Mouse (Mus musculus): Measurements from ENCODE around the gene Chd2. TPM values are rescaled to one million over a fixed set of nuclear protein-coding genes. Genes with fewer than 3 reads are reported as not detected.
"Not testable (repeated sequence)": the region's sequence is repeated elsewhere in the genome, so short reads cannot be mapped to it uniquely, and the experiment has no call there.

The Chd2 gene
- total RNA-seq, 2 experiments from 2014 or later, result 40.7 to 48.4 TPM

DNA sequence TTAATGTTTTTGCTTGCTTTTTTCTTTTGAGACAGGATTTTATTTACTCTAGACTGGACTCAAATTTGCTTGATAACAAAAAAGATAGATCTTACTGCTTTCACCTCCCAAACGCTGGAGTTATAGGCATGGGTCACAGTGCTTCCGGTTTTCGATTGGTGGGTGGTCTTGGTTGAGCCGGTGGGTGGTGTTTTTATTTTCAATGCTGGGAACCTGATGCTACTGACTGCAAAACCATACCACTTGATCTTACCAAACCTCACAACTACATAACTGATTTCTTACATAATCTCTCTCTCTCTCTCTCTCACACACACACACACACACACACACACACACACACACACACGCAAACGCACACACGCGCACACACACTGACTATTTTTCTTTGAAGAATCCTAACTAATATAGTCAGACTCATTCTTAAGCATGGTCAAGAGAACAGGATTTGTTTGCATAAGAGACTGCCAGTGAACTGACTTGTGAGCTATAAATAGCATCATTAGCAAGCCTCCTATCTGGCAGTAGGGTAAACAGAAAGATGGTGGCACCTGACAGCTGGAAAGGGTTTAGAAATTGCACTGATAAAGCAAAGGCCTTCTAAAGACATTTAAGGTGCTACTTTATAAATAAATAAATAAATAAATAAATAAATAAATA, 37.6 kb upstream of the Chd2 start:
- Histone ChIP-seq H3K27ac (peak overlapping the region; percentile 88), H3K4me3 (no peak overlapping the region)
- TF ChIP-seq CTCF (IDR thresholded peaks at IDR 0.05), result no peak
- intact Hi-C loops (cut with DNase I), result no loop called here
- DNase-seq, result no peak

DNA sequence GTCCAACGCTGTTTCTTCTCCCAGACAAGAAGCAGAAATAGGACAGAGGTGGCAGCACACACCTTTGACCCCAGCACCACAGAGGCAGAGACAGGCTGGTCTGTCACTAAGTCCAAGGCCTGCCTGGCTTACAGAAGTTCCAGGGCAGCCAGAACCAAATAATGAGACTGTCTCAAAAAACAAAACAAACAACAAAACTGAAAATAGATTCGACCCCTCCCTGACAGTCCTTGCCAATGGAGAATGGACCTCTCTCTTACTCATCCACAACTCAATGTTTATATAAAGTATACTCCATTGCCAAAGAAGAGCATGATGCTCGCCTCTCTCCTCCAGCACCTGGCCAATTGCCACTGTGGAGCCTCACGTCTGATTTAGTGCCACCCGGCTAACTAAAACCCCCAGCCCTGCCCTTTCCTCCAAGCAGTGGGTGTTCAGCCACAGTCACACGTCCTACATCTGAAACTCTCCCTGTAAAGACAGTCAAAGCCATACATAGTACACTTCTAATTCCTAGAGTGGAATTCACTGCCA, 36.3 kb upstream of the Chd2 start:
- intact Hi-C loops (cut with DNase I), result no loop called here
- peak overlapping the region; percentile 88 for H3K27ac ChIP-seq
- DNase-seq, result no peak

DNA sequence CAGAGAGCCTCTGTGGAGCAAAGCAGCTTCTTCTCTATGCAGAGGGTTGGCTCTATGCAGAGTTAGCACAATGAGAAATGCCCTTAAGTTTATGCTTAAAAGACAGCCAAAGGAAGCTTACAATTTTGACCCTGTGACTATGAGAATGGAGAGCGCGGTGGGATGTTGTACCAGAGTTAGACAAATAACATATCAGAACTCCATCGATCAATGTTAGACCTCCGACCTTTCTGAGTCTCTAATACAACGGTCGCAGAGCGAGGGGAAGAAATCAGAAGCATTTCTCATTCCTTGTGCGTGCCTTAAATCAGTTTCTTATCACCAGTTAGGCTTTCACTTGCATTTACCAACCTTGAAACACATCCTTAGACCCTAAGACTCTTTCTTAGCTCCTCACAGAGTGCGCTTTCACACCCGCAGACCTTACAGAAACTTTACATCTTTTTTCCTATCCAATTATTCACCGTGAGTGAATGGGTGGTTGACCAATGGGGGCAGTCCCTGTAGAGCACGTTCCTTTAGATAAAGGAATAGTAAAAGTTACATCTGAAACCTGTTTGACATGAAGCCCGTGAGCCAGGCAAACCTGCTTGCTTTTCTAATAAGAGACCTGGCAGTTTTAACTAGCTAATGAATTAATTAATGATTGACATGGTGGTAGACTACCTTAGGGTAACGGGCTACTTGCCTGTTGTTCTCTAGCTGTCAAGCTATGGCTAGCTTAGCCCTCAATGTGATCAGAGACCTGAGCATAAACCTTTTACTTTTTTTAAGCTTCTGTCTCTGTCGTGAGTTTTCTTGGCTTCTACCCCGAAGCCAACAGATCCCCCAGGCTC, 34.7 kb upstream of the Chd2 start:
- intact Hi-C loops (cut with DNase I), result no loop called here
- DNase-seq, result no peak
- no peak for TF ChIP-seq CTCF (IDR thresholded peaks at IDR 0.05)
- Histone ChIP-seq H3K4me3 (no peak overlapping the region), H3K27ac (no peak overlapping the region)

More for the DNA sequence above, 36.3 kb upstream of the Chd2 start:
- no peak overlapping the region for H3K4me3 ChIP-seq
- TF ChIP-seq CTCF (IDR thresholded peaks at IDR 0.05), result no peak

DNA sequence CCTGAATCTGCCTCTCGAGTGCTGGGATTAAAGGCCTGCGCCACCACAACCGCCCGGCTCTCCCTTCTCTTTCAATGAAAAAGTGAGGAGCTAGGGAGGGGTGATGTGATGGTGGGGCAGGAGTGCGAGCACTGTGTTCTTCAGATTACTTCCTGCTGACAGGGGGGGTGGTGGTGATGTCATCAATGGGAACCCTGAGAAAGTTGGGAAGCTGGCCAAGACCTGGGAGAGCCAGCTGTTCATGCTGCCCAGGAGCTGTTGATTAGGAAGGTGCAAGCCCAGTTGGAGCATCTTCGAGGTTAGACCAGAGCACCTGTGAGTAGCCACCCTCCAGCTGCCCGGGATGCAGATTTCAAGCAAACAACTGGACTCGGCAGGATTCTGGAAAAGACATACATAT, 33.6 kb upstream of the Chd2 start:
- intact Hi-C loops (cut with DNase I), result no loop called here
- no peak for DNase-seq
- H3K27ac ChIP-seq, result no peak overlapping the region
- no peak overlapping the region for H3K4me3 ChIP-seq
- no peak for TF ChIP-seq CTCF (IDR thresholded peaks at IDR 0.05)

DNA sequence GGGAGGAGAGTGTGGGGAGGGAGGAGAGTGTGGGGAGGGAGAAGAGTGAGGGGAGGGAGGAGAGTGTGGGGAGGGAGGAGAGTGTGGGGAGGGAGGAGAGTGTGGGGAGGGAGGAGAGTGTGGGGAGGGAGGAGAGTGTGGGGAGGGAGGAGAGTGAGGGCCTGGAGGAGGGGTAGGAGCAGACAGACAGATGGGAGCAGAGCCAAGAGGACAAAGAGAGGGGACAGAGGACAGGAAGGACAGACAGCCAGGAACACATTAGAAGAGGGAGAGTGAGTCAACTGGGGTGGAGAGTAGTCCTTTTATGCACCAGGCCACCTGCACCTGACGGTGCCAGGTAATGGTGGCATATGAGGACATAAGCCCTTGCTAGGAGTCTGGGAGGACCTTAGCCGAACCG, 33.0 kb upstream of the Chd2 start:
- H3K4me3 ChIP-seq; H3K27ac ChIP-seq; DNase-seq; intact Hi-C loops (cut with DNase I): not testable (repeated sequence)

DNA sequence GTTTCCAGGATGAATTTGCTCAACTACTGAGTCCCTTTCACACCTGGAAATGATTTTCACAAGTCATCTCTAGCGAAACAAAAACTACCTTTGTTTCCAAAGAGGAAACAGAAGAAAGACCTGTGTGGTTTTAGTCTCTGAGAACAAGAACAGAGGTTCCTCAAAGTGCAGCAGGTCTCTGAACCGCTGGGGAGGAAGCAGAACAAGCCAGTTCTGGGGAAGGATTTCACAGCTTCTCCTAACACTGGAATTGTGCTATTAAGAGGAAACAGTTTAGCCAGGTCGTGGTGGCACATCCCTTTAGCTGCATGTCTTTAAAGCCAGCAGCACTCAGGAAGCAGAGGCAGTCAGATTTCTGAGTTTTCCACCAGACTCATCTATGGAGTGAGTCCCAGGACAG, 30.9 kb upstream of the Chd2 start:
- Histone ChIP-seq H3K27ac (no peak overlapping the region), H3K4me3 (no peak overlapping the region)
- no peak for TF ChIP-seq CTCF (IDR thresholded peaks at IDR 0.05)
- DNase-seq, result no peak
- intact Hi-C loops (cut with DNase I), result no loop called here

DNA sequence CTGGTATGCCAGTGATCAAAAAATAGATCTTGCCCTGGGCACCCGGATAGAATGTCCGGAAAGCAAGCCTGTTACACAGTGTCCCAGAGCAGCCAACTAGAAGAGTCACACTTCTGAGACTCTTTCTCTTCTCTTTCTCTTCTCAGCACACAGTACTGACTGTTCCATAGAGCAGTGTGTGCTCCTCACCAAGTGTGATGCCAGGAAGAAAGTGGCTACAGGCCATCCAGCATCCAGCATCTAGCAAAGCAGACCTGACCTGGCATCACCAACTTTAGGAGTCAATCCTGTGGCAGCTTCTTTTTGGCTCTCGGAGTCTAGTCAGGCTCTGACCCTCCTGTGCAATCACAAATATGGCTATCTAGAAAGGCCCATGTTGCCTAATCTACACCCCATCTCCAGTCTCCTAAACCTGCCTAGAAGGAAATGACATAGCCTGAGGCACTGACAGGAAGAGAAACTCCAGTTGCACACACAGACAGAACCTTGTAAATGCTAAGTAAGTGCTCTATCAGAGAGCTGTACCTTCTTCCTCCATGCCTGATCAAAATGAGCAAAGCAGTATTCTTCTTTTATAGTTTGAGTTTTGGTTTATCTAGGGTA, 27.3 kb upstream of the Chd2 start:
- DNase-seq, result peak; percentile 65
- intact Hi-C loops (cut with DNase I), result no loop called here
- no peak for TF ChIP-seq CTCF (IDR thresholded peaks at IDR 0.05)
- peak overlapping the region; percentile 91 for H3K27ac ChIP-seq
- H3K4me3 ChIP-seq, result peak overlapping the region; percentile 33

DNA sequence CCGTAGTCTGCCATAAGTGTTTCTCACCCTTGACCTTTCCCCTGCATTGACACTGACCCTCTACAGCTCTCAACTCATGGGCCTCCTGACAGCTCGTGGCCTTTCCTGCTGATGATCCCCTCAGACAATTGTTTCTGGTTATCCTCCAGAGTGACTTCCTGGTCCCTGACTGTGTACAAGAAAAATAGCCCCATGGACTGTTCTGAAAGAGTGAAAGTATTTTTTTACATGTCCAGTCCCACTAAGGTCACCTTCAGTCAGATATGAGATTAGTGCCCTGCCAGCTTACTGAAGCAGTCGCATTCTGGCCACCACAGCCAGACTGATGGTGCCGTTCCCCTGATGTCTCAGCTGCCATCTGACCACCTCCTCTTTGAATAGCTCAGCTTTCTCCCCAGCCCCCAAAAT, 26.1 kb upstream of the Chd2 start:
- Histone ChIP-seq H3K27ac (peak overlapping the region; percentile 91), H3K4me3 (no peak overlapping the region)
- intact Hi-C loops (cut with DNase I), result no loop called here
- TF ChIP-seq CTCF (IDR thresholded peaks at IDR 0.05), result no peak
- peak; percentile 33 for DNase-seq

DNA sequence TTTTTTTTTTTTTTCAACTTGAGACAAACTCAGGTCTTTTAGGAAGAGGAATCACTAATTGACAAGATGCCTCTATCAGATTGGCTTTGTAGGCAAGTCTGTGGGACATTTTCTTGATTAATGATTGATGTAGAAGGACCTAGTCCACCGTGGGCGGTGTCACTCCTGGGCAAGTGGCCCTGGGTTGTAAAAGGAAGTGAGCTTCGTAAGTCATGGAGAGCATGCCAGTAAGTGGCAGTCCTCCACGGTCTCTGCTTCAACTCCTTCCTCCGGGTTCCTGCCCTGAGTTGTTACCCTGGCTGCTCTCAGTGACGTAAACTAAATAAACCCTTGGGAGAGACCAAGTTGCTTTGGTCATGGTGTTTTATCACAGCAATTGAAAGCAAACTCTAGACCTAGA, 22.5 kb upstream of the Chd2 start:
- Histone ChIP-seq H3K27ac (no peak overlapping the region), H3K4me3 (no peak overlapping the region)
- no peak for TF ChIP-seq CTCF (IDR thresholded peaks at IDR 0.05)
- intact Hi-C loops (cut with DNase I), result no loop called here
- no peak for DNase-seq

DNA sequence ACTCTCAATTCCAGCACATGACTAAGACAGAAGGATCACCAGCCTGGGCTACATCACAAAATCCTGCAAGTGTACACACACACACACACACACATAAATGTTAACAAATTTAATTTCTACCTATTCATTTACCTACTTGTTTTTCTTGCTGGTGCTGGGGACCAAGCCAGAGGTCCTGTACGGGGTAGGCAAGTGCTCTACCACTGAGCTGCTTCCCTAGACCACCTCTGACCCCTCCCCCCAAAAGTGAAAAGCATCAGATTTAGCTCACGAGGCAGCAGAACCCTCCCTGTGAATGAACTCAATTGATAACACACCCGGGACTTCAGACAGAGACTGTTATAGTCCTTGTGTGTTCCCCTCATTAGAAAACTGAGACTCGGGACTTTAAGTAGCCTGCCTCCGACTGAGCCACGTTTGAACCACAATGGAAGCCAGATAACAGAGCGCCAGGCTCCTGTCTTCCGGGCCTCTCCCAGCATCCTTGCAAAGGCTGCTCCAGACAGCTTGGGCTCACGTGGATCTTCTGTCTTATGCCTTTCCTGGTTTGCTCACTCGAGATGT, 19.9 kb upstream of the Chd2 start:
- H3K27ac ChIP-seq, result no peak overlapping the region
- H3K4me3 ChIP-seq, result no peak overlapping the region
- DNase-seq, result no peak
- TF ChIP-seq CTCF (IDR thresholded peaks at IDR 0.05), result no peak
- intact Hi-C loops (cut with DNase I), result no loop called here

DNA sequence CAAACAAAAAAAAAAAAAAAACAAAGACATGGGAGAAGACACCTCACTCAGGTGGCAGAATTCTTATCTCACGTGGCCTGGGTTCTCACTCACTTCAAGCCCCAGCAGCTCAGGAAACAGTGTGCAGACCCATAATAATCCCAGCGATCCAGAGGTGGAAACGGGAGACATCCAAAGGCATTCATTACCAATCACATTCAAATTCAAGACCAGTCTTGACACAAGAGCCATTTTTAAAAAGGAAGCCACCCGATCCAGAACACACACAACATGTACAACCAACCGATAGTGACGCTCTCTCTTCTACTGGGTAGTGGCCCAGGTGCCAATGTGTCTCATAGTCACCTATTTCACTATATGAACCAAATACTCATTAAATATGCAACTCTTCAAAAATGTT, 19.2 kb upstream of the Chd2 start:
- TF ChIP-seq CTCF (IDR thresholded peaks at IDR 0.05), result no peak
- Histone ChIP-seq H3K27ac (no peak overlapping the region), H3K4me3 (no peak overlapping the region)
- no peak for DNase-seq
- intact Hi-C loops (cut with DNase I), result no loop called here

DNA sequence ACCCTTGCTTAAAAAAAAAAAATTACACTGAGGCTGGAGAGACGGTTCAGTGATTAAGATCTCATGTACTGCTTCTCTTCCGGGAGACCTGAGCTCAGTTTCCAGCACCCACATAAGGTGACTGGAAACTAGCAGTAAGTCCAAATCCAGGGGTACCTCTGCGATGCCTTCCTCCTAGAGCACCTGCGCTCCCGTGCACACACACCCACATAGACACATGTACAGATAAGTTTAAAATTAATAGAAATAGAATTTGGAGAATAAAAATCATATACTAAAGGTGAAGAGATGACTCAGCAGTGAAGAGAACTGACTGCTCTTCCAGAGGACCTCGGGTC, 18.2 kb upstream of the Chd2 start:
- peak overlapping the region; percentile 100 for H3K27ac ChIP-seq
- no peak for DNase-seq
- TF ChIP-seq CTCF (IDR thresholded peaks at IDR 0.05), result no peak
- H3K4me3 ChIP-seq, result peak overlapping the region; percentile 84
- intact Hi-C loops (cut with DNase I), result loop anchor here (2.0 kb wide), 1 partner anchor 47 kb away; no protein-coding TSS in a partner anchor

Measured in gastrocnemius, adult 2 months (tissue).